Comparison of ENCODE assay signal across 8 mouse cellular contexts in the genomic region with DNA sequence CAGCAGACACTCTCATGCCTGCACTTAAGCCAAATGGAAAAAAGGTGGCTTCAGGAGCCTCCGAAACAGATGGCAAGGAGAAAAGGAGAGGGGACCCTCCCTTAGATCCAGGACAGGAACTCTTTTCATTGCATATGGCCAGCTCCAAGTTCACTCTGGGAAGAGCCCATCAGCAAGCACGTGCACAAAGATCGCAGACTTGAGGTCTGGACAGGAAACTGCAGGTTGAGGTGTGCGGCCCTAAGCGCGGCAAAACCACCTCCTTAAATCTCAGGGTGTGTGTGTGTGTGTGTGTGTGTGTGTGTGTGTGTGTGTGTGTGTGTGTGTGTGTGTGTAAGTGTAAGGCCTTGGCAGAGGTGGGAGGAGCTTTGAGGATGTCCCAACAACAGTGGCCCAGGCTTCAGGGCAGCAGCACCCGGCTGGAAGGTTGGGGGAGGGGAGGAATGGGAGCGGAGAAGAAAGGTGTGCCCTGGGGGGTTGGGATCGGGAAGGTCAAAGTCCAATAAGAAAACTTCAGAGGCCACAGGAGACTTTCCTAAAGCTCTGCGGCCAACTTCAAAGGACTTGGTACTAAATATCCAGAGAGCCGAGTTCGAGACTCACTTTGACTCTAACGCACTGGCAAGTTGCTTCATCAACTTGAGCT. TPM values are rescaled to one million over a fixed set of nuclear protein-coding genes. Genes with fewer than 3 reads are reported as not detected.
DNase-seq lines count a peak whose midpoint lies in the region; ATAC-seq and TF ChIP-seq lines count a peak whose summit lies in the region.

No protein-coding gene starts in this region.

- H3K4me1 ChIP-seq in cerebellum, adult 2 months (ENCODE audit: control insufficient read depth, insufficient read depth, low read length) = peaks cover 26% of the 10 kb centered on the region
- H3K4me1 ChIP-seq in G1E (ENCODE audit: insufficient read depth, low read depth, low read length) = peaks cover 62% of the 10 kb centered on the region
- peaks cover 35% of the 10 kb centered on the region for H3K4me1 ChIP-seq in hindbrain, embryonic 12.5 days
- peaks cover 15% of the 10 kb centered on the region for H3K4me1 ChIP-seq in limb, embryonic 14.5 days (ENCODE audit: control insufficient read depth, insufficient read depth, low read length)
- H3K4me1 ChIP-seq in olfactory bulb, adult 2 months (ENCODE audit: control insufficient read depth, insufficient read depth, low read length) = peaks cover 44% of the 10 kb centered on the region

- H3K4me2 ChIP-seq in hindbrain, embryonic 12.5 days (replicated peaks) = peak overlapping the region; percentile 82
- H3K4me2 ChIP-seq in limb, embryonic 14.5 days (replicated peaks; ENCODE audit: low read depth, low read length, severe bottlenecking) = peak overlapping the region; percentile 84

- no peak overlapping the region for H3K9ac ChIP-seq in hindbrain, embryonic 12.5 days
- H3K9ac ChIP-seq in limb, embryonic 14.5 days (ENCODE audit: low read depth, low read length, severe bottlenecking) = 0 out of 2 replicates have a peak overlapping the region, but pooled peaks have one; percentile 55

- peak overlapping the region; percentile 41; the same call in 1 of the 2 replicates for H3K27ac ChIP-seq in cerebellum, adult 2 months (ENCODE audit: insufficient read depth, low read length)
- no peak overlapping the region for H3K27ac ChIP-seq in hindbrain, embryonic 12.5 days
- no peak overlapping the region for H3K27ac ChIP-seq in limb, embryonic 14.5 days (replicated peaks; ENCODE audit: low read depth, low read length)
- peak overlapping the region; percentile 35; the same call in 1 of the 2 replicates for H3K27ac ChIP-seq in olfactory bulb, adult 2 months (ENCODE audit: insufficient read depth, low read depth, low read length)

- peaks cover 12% of the 10 kb centered on the region for H3K36me3 ChIP-seq in G1E (replicated peaks)
- no peaks in the 10 kb centered on the region for H3K36me3 ChIP-seq in hindbrain, embryonic 12.5 days
- H3K36me3 ChIP-seq in limb, embryonic 14.5 days (ENCODE audit: control insufficient read depth, insufficient read depth, low read length) = no peaks in the 10 kb centered on the region

- no peaks in the 10 kb centered on the region for H3K9me3 ChIP-seq in G1E (replicated peaks)
- no peaks in the 10 kb centered on the region for H3K9me3 ChIP-seq in hindbrain, embryonic 12.5 days (replicated peaks)
- no peaks in the 10 kb centered on the region for H3K9me3 ChIP-seq in limb, embryonic 14.5 days (ENCODE audit: control insufficient read depth, low read length)

- TF ChIP-seq CTCF in cerebellum, adult 2 months (IDR thresholded peaks at IDR 0.05; ENCODE audit: borderline replicate concordance, insufficient read depth, low read depth, low read length) = no peak
- TF ChIP-seq CTCF in G1E (IDR thresholded peaks at IDR 0.05; ENCODE audit: low read depth, low read length) = no peak
- TF ChIP-seq CTCF in olfactory bulb, adult 2 months (IDR thresholded peaks at IDR 0.05; ENCODE audit: insufficient read depth, low read depth, low read length) = no peak

- no peak for TF ChIP-seq POLR2A in cerebellum, adult 2 months (IDR thresholded peaks at IDR 0.05; ENCODE audit: borderline replicate concordance, insufficient read depth, low read length)
- no peak for TF ChIP-seq POLR2A in limb, embryonic 14.5 days (IDR thresholded peaks at IDR 0.05; ENCODE audit: borderline replicate concordance, extremely low read depth, insufficient read depth, insufficient read length)
- no peak for TF ChIP-seq POLR2A in olfactory bulb, adult 2 months (IDR thresholded peaks at IDR 0.05; ENCODE audit: insufficient read depth, low read depth, low read length)

- H3K4me3 ChIP-seq in cerebellum, adult 2 months (replicated peaks; ENCODE audit: insufficient read depth, low read depth, low read length) = peak overlapping the region; percentile 80
- peak overlapping the region; percentile 80 for H3K4me3 ChIP-seq in G1E (ENCODE audit: low read depth, low read length)
- H3K4me3 ChIP-seq in hindbrain, embryonic 12.5 days = peak overlapping the region; percentile 62
- peak overlapping the region; percentile 60 for H3K4me3 ChIP-seq in limb, embryonic 14.5 days (replicated peaks; ENCODE audit: low read length)
- H3K4me3 ChIP-seq in olfactory bulb, adult 2 months (ENCODE audit: insufficient read depth, low read depth, low read length) = peak overlapping the region; percentile 95

- 25% methylated on average over 13 of the region's 13 CpGs for WGBS in cerebellum, adult 2 months
- WGBS in hindbrain, embryonic 12.5 days = 23% methylated on average over 13 of the region's 13 CpGs
- 14% methylated on average over 13 of the region's 13 CpGs for WGBS in limb, embryonic 14.5 days
- whole genome bisulfite sequencing in olfactory bulb, adult 2 months = 38% methylated on average over 13 of the region's 13 CpGs

- no peak for DNase-seq in cerebellum, adult 2 months
- no peak for DNase-seq in cerebellum, adult 11 months
- DNase-seq in G1E (ENCODE audit: low spot score) = no peak
- DNase-seq in limb, embryonic 14.5 days (ENCODE audit: low spot score) = no peak
- DNase-seq in cerebellum, postnatal 10 days = no peak

- ATAC-seq in G1E (ENCODE audit: extremely low read depth, insufficient number of reproducible peaks, low FRiP score, poor library complexity, severe bottlenecking) = no peak
- no peak for ATAC-seq in hindbrain, embryonic 12.5 days (ENCODE audit: low FRiP score)
- no peak for ATAC-seq in limb, embryonic 14.5 days (ENCODE audit: low FRiP score, low read depth)
- ATAC-seq in inflammation-experienced regulatory T-cells, adult 6 months = no peak

- H3K27me3 ChIP-seq in cerebellum, adult 2 months (ENCODE audit: control insufficient read depth, insufficient read depth, low read length) = no peaks in the 10 kb centered on the region
- H3K27me3 ChIP-seq in G1E (ENCODE audit: insufficient read depth, low read length) = peaks cover 17% of the 10 kb centered on the region
- peaks cover 55% of the 10 kb centered on the region for H3K27me3 ChIP-seq in hindbrain, embryonic 12.5 days
- peaks cover 36% of the 10 kb centered on the region for H3K27me3 ChIP-seq in limb, embryonic 14.5 days (ENCODE audit: control insufficient read depth, insufficient read depth, low read length)

RNA-seq across cellular contexts. Expression of a gene that starts 39.3 kb away (rescaled TPM):
- 89.6 and 96.3 TPM in 2 replicates for polyA plus RNA-seq in cerebellum, adult 2 months (2012; rRNA removed)
- total RNA-seq in G1E (2014; fragmentation: Nextera tagmentation) = 8.4 and 9.0 TPM in 2 replicates
- 2.0 and 2.7 TPM in 2 replicates for total RNA-seq in G1E (2017)
- 8.9 and 9.5 TPM in 2 replicates for polyA plus RNA-seq in G1E (2012)
- polyA plus RNA-seq in hindbrain, embryonic 12.5 days (2016; fragmentation: Nextera tagmentation; extraction: Ambion mirVana) = 3.1 and 4.2 TPM in 2 replicates
- 8.5 and 9.3 TPM in 2 replicates for polyA plus RNA-seq in limb, embryonic 14.5 days (2012; rRNA removed)
- 2.1 and 2.9 TPM in 2 replicates for polyA plus RNA-seq in limb, embryonic 14.5 days (2014; fragmentation: Nextera tagmentation; extraction: Ambion mirVana)
- polyA plus RNA-seq in olfactory bulb, adult 2 months (2012; ENCODE audit: insufficient read depth, insufficient read length, low replicate concordance, missing spikeins) = not detected in 2 replicates
- polyA plus RNA-seq in inflammation-experienced regulatory T-cells, adult 6 months (2017; shearing (Covaris generic)) = 10 to 100 TPM; 13.3 to 48.6 (median 38.5) TPM

RNA-seq across cellular contexts. Expression of a gene that starts 40.2 kb away (rescaled TPM):
- polyA plus RNA-seq in cerebellum, adult 2 months (2012; rRNA removed) = 3.3 and 3.6 TPM in 2 replicates
- total RNA-seq in G1E (2014; fragmentation: Nextera tagmentation) (33.7 and 97.1 TPM in 2 replicates), G1E (2017) (27.2 and 39.8 TPM in 2 replicates)
- polyA plus RNA-seq in G1E (2012) = 1.1 and 2.6 TPM in 2 replicates
- polyA plus RNA-seq in hindbrain, embryonic 12.5 days (2016; fragmentation: Nextera tagmentation; extraction: Ambion mirVana) = 8.4 and 8.6 TPM in 2 replicates
- polyA plus RNA-seq in limb, embryonic 14.5 days (2012; rRNA removed) = 16.0 and 18.0 TPM in 2 replicates
- 12.0 and 13.2 TPM in 2 replicates for polyA plus RNA-seq in limb, embryonic 14.5 days (2014; fragmentation: Nextera tagmentation; extraction: Ambion mirVana)
- polyA plus RNA-seq in olfactory bulb, adult 2 months (2012; ENCODE audit: insufficient read depth, insufficient read length, low replicate concordance, missing spikeins) = 702 TPM in 1 of 2 replicates, not detected in the other
- 100 to 1,000 TPM; 509 to 683 (median 543) TPM for polyA plus RNA-seq in inflammation-experienced regulatory T-cells, adult 6 months (2017; shearing (Covaris generic))

Comparison
In these comparisons a context has a peak if more than half of its experiments do, and no peak if none do; other contexts are left out.
1. H3K27ac ChIP-seq: peak in cerebellum, adult 2 months (single experiment) and olfactory bulb, adult 2 months (single experiment); none in hindbrain, embryonic 12.5 days (single experiment) and limb, embryonic 14.5 days (single experiment).
2. Peak in every context shown above with its lines, with median percentiles within 50 percentile points of each other: H3K4me3 ChIP-seq.